Mouse (Mus musculus) bone marrow macrophage, adult 2 months (primary cell): Measurements from ENCODE around the gene Slc19a3.
"Not testable (repeated sequence)": the region's sequence is repeated elsewhere in the genome, so short reads cannot be mapped to it uniquely, and the experiment has no call there.

Experiments
- CTCF ChIP-seq: IDR thresholded peaks from 2 replicates; pipeline ENCODE4 v1.5.1; 2012; ENCODE audit warnings: low read depth, mild to moderate bottlenecking, low read length, moderate library complexity
- POLR2A ChIP-seq: IDR thresholded peaks from 2 replicates; pipeline ENCODE4 v1.6.1; 2012; ENCODE audit warnings: mild to moderate bottlenecking, low read depth, low read length, borderline replicate concordance

DNA sequence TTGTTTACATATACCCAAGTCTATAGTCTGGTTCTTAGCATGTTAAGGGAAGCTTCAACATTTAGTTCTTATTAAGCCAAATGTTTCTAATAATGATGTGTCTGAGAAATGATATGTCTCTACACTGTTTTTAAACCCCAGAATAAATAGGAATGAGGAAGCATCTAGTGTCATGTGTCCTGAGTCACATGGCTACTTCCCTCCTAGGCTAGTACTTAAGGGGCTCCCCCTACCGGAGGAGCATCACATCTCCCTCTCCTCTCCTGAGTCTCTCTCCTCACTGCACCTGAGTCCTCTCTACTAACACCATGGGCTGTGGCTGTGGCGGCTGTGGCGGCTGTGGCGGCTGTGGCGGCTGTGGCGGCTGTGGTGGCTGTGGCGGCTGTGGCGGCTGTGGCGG is 37.9 kb downstream of the Slc19a3 start, which contains the start of gene Gm47959:
- TF ChIP-seq CTCF, POLR2A: not testable (repeated sequence)
